Mouse (Mus musculus) yolk sac, embryonic 10.5 days (tissue): ENCODE data around the gene Paf1.

Source experiments
- DNase-seq: peaks from one replicate; pipeline ENCODE4 v3.0.0-alpha.2; 2017; ENCODE audit warnings: low spot score

The Paf1 gene

DNA sequence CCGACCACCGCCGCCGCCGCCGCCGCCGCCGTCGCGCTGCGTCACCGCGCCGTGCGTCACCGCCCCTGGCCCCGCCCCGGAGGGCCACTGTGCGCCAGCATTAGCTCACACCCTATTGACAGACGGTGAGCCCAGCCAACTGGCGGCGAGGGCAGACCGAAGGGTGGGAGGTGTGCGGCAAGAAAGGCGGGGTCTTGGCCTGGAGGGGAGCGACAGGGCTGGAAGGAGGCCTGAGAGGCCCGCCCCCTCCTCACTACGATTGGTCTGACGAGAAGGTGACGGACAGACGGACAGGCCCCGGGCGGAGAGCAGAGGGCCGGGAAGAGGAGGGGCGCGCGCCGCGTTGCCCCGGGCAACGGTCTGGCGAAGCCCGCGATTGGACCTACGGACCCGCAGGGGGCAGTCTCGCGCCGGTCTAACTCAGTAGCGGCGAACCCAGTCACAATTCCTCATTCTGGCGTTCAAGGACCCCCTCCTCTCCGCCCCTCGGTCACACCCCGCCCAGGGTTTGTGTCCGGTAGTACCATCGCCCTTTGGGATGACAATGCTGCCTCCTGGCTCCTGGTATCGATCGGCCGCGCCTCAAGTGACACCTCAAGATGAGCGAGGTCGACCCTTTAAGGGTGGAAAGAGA, 43.6 kb downstream of the Paf1 start:
- peak; percentile 100 for DNase-seq

DNA sequence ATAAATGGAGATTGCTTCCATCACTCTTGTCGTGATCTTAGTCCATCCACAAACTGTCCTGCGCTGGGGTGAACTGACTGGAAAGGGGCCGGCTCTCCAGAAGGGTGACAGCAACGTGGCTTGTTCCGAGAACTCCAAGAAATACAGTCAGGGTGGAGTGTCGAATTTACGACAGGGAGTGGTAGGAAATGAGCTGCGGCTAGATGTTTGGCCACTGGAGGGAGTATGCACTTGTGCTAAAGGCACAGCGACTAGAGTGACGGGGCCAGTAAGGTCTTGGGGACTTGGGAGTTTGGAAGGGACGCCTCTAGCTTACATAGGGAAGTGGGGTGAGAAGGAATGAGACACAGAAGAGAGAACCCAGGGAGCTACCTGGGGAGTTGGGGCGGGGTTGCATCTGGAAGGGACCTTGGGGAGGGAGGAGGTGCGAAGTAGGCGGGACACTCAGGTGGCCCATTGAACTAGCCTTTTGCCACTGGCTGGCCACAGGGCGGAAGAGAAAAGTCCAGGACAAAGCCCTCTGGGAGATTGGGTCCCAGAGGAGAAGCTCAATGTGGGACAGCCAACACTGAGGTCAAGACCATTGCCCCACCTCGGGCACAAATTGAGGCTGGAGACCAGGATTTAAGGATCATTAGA, 44.3 kb downstream of the Paf1 start, which contains the start of gene Gmfg:
Gene Gmfg, plus strand, starts transcription at position 516 of the 639 bp plus-strand sequence.
- DNase-seq = peak; percentile 82

DNA sequence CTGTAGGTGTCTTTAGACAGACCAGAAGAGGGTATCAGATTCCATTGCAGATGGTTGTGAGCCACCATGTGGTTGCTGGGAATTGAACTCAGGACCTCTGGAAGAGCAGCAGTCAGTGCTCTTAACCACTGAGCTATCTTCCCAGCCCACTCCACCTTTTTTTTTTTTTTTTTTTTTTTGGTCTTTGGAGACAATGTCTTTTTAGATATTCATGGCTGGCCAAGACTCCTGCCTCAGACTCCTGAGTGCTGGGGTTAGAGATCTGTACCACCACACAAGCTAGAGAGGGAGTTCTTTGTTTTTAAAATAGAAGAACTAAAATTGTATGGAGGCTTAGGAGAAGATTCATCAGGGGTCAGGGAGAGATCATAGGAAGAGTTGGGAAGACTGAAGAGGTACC, 45.2 kb downstream of the Paf1 start:
- no peak for DNase-seq

GRCm38 (mm10) chr7:28438771-28439170, 46.0 kb downstream of the Paf1 start:
- DNase-seq = no peak

DNA sequence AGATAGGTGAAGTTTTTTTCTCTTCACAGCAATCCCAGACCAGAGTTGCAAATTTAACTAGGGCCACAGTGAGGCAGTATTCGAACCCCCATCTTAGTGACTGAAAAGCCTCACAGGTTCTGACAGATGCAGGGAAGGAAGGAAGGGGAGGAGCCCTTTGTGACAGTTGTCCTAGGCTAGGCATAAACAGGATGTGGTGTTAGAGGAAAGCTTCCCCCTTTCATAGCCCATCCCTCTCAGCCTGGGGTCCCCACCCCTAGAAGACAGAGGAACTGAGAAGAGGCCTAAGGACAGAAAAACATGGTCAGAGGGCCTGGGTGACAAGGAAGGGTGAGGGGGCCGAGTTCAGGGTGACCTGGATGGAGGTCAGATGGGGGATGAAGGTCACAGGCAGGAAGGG, 48.0 kb downstream of the Paf1 start:
- DNase-seq = no peak

GRCm38 (mm10) chr7:28441776-28442485, 49.2 kb downstream of the Paf1 start:
- DNase-seq = no peak

DNA sequence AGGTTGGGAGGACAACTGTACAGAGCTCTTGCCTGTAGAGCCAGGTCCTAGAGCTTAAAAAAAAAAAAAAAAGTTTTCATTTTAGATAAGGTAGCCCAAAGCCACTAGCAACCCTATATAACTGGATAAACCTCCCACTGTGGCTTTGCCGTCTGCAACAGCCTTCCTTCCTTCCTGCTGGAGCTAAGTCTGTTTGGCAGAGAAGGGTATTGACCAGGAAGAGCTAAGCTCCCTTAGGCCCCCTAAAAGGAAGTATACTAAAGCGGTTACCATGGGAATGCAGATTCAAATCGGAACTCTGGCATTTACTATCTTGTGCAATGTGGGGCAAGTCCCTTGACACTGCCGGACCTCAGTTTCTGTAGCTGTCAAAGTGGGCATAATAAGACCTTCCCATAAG, 49.9 kb downstream of the Paf1 start:
- no peak for DNase-seq

DNA sequence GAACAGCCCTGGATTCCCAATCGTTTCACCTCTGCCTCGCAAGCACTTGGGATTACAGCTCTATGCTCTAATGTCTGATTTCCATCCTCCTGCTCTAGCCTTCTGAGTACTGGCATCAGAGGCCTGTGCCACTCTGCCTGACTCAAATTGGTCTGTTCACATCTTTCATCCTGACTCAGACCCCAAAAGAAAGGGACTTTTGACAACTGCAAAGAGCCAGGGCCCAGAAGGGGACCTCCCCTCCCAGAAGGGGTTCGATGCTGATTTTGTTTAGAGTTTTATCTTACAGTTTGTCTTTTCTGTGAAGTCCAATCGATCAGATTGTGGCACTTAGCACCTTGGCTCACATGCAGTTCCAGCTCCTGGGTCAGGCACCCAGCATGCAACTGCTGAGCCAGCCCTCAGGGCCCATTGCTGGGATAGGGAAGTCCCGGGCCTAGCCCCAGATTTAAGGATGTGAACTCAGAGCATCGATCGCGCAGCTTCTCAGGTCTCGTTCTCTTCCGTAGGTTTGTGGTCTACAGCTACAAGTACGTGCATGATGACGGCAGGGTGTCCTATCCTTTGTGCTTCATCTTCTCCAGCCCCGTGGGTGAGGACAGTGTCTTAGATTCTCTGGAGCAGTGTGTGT, 51.7 kb downstream of the Paf1 start:
- DNase-seq = no peak

DNA sequence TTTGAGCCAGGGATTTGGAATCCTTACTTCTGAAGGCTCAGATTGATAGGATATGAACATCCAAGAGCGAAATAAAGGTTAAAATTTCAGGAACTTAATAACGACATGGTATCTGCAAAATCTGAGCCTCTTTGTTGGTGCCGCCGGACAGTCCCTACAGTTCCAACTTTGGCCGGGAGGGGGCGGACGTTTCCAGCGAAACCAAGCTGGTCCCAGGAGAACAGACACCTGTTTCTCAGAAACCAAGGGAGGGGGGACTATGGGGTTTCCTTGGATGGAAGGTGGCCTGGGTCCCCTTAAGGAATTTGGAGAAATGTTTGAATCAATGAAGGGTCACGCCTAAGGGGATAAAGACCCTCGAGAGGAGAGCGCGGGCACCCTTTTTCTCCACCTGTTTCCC, 53.7 kb downstream of the Paf1 start:
- peak; percentile 44 for DNase-seq

DNA sequence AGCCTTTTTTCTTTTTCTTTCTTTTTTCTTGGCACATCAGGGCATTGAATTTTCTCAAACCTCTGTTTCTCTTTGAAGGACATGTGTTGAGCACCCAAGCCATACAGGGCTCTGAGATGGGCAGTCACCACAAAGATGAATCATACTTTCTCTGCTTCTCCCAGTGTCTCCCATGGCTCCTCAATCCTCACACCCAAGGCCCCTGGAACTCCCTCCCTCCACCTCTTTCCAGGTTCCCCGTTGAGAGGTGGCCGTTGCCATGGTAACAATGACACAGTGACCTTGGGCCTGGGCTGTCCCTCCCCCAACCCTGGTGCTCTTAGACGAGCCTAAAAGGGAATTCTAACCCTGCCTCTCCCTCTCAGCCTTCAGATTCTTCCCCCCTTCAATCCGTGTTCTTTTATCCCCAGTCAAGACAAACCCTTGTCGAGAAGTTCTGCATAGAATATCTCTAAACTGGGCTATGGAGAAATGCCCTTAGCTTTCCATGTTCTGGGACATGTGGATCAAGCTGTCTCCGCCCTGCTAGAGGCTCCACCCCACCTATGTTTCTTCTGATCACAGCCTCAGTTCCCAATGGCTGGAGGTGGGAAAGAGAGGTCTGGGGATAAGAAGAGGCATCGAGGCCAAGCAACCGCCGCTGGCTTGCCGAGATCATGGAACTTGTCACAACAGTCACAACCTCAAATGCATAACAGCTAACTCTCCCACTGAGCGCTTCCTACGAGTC, 54.5 kb downstream of the Paf1 start:
- no peak for DNase-seq

- DNase-seq = no peak
These were observed 55.4 kb downstream of the Paf1 start for GRCm38 (mm10) chr7:28447865-28448820.
